Mouse (Mus musculus): ENCODE measurements around the gene Tmem51. TPM values are rescaled to one million over a fixed set of nuclear protein-coding genes. Genes with fewer than 3 reads are reported as not detected.

The Tmem51 gene
- polyA plus RNA-seq, 1 experiment from 2014 or later, result 43.2 TPM

Other genes with a start within 250 kb of the Tmem51 start
- gene Ctrc, start 237.9 kb downstream of the Tmem51 start, polyA plus RNA-seq (2014; fragmentation: Nextera tagmentation; extraction: Ambion mirVana), result not detected in 2 replicates
- gene Efhd2, start 209.4 kb downstream of the Tmem51 start, polyA plus RNA-seq (2014; fragmentation: Nextera tagmentation; extraction: Ambion mirVana), result 58.8 and 65.0 TPM in 2 replicates
- 0.78 and 2.5 TPM in 2 replicates for gene Fhad1, start 69.2 kb downstream of the Tmem51 start, polyA plus RNA-seq (2014; fragmentation: Nextera tagmentation; extraction: Ambion mirVana)
- 12.5 and 14.3 TPM in 2 replicates for gene Kazn, start 155.1 kb upstream of the Tmem51 start, polyA plus RNA-seq (2014; fragmentation: Nextera tagmentation; extraction: Ambion mirVana)